12 mouse cellular contexts compared by ENCODE assay signal in the genomic region with DNA sequence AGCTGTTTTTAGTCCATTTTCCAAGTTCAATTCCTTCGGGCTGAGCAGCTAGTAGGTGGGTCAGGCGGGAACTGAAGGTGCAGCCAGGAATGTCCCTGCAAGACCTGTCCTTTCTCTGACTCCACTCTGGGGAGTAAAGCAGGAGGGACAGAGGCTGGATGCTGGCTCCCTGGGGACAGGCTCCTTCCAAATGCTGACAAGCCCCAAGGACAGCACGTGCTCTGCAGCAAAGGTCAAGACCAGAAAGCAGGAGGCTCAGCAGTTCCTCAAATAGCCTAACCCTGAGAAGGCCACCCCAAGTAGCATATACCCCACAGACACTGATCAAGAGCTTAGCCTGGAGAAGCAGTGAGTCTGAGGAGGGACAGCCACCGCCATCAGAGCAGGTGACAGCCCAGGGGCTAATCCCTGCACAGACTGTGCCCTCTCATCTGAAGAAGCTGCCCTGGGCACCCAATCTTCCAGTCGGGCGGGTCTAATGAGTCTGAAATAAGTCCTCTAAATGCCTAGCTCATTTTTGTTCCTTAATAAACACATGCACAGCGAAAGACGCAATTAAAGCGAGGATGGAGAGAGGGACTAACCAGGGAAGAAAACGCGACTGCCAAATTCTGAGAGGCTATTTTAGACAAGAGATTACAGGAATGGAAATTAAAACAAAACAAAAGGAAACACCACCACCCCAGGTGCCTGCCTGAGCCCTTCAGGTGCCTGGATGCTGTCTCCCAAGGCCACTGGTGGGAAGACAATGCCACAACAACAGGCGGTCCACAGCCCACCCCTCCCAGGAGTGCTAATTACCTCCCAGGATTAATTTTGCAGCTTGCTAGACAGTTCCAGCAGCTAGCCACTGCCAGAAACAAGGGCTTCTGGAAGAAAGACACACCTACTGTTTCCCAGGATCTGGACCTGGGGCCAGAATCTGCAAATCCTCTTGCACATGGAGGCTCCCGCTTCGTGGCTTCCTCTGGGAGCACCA.
A peak's percentile ranks its signal among the peaks of the same experiment; 100 is the strongest.
DNase-seq lines count a peak whose midpoint lies in the region; ATAC-seq and TF ChIP-seq lines count a peak whose summit lies in the region.
"Had no signal": no experiment of that assay in that cellular context is flagged by ENCODE, and none has a peak within 500 bp of the region (broad histone marks: within the 10 kb centered on the region; RNA-seq: fewer than 3 reads in every experiment).

No protein-coding gene starts in this region.

- peak overlapping the region; percentile 27; the same call in 1 of the 2 replicates for H3K9ac ChIP-seq in forebrain, embryonic 13.5 days
- H3K9ac ChIP-seq in limb, embryonic 11.5 days (ENCODE audit: low read length): 0 out of 2 replicates have a peak overlapping the region, but pooled peaks have one; percentile 23
- H3K9ac ChIP-seq: embryonic facial prominence, embryonic 15.5 days had no signal

- peaks cover 32% of the 10 kb centered on the region for H3K4me1 ChIP-seq in forebrain, embryonic 13.5 days
- H3K4me1 ChIP-seq in limb, embryonic 11.5 days (ENCODE audit: control insufficient read depth, insufficient read depth, low read length): peaks cover 4% of the 10 kb centered on the region; the same call in 1 of the 2 replicates

- H3K36me3 ChIP-seq in forebrain, embryonic 13.5 days (ENCODE audit: poor library complexity, severe bottlenecking): no peaks in the 10 kb centered on the region
- no peaks in the 10 kb centered on the region for H3K36me3 ChIP-seq in limb, embryonic 11.5 days (ENCODE audit: control insufficient read depth, insufficient read depth, low read length)
- H3K36me3 ChIP-seq: embryonic facial prominence, embryonic 15.5 days had no signal

- peak overlapping the region; percentile 4; the same call in 1 of the 2 replicates for H3K4me2 ChIP-seq in forebrain, embryonic 13.5 days
- H3K4me2 ChIP-seq in limb, embryonic 11.5 days (ENCODE audit: low read depth, severe bottlenecking): no peak overlapping the region
- H3K4me2 ChIP-seq: embryonic facial prominence, embryonic 15.5 days had no signal

- no peak for DNase-seq in layer of hippocampus, adult 2 months (ENCODE audit: low spot score in 2 of 2)
- DNase-seq in layer of hippocampus, adult 8-10 months (ENCODE audit: low spot score in 2 of 2): no peak
- no peak for DNase-seq in limb, embryonic 11.5 days (ENCODE audit: low spot score)
- peak; percentile 40 for DNase-seq in retina, embryonic 14.5 days (ENCODE audit: low spot score)
- DNase-seq in left cerebral cortex, postnatal 4 days: no peak
- DNase-seq in thymus, postnatal 36 days: no peak
- DNase-seq in cerebellum, adult 9-11 months: no peak
- DNase-seq: kidney, adult 11 months; layer of hippocampus, adult 9-11 months had no signal

- H3K27me3 ChIP-seq in forebrain, embryonic 13.5 days: no peaks in the 10 kb centered on the region
- H3K27me3 ChIP-seq in limb, embryonic 11.5 days (ENCODE audit: control insufficient read depth, insufficient read depth, low read length): no peaks in the 10 kb centered on the region
- H3K27me3 ChIP-seq: embryonic facial prominence, embryonic 15.5 days had no signal

- intact Hi-C loops in left cerebral cortex, postnatal 4 days (cut with DNase I): no loop called here

- no peak for TF ChIP-seq CTCF in layer of hippocampus, adult 2 months (conservative IDR thresholded peaks at IDR 0.05)

- H3K27ac ChIP-seq in layer of hippocampus, adult 2 months: peak overlapping the region; percentile 43; the same call in 1 of the 2 replicates
- peak overlapping the region; percentile 58 for H3K27ac ChIP-seq in forebrain, embryonic 13.5 days
- H3K27ac ChIP-seq in limb, embryonic 11.5 days (replicated peaks; ENCODE audit: low read depth, low read length): no peak overlapping the region
- H3K27ac ChIP-seq: embryonic facial prominence, embryonic 15.5 days; heart, adult 2 months had no signal

- ATAC-seq in forebrain, embryonic 13.5 days: peak; percentile 72
- ATAC-seq in limb, embryonic 11.5 days (ENCODE audit: insufficient number of reproducible peaks, low FRiP score, low TSS enrichment, low read depth): no peak

- no peak overlapping the region for H3K4me3 ChIP-seq in layer of hippocampus, adult 2 months
- H3K4me3 ChIP-seq in forebrain, embryonic 13.5 days: no peak overlapping the region
- H3K4me3 ChIP-seq in limb, embryonic 11.5 days (ENCODE audit: low read depth, low read length): no peak overlapping the region
- H3K4me3 ChIP-seq: embryonic facial prominence, embryonic 15.5 days; heart, adult 2 months had no signal

- H3K9me3 ChIP-seq in forebrain, embryonic 13.5 days (replicated peaks): no peaks in the 10 kb centered on the region
- no peaks in the 10 kb centered on the region for H3K9me3 ChIP-seq in limb, embryonic 11.5 days (ENCODE audit: control insufficient read depth, low read length)
- H3K9me3 ChIP-seq: embryonic facial prominence, embryonic 15.5 days had no signal

- WGBS in forebrain, embryonic 13.5 days: 16% methylated on average over 14 of the region's 14 CpGs
- WGBS in limb, embryonic 11.5 days: 57% methylated on average over 14 of the region's 14 CpGs
